Mouse (Mus musculus): ENCODE results near the gene Htra2.
A peak's percentile ranks its signal among the peaks of the same experiment; 100 is the strongest.

Htra2 gene

DNA sequence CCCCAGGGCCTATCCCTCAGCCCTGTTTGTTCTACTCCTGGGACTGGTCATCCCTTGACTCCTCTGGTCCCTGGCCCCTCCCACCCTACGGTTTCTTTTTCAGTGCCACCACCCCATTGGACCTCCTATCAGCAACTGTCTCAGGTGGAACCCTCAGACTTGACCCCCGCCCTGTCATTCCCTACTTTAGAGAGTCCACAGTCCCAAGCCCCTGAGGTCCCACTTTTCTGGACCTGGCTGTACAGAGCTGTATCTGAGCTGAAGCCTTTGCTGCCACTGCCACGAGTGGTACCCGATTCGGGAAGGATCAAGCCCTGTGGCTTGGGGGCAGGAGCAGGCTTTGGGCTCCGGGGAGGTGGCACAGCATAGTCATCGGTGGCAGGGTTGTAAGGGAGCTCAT, 24.0 kb downstream of the Htra2 start:
- no peak for DNase-seq

DNA sequence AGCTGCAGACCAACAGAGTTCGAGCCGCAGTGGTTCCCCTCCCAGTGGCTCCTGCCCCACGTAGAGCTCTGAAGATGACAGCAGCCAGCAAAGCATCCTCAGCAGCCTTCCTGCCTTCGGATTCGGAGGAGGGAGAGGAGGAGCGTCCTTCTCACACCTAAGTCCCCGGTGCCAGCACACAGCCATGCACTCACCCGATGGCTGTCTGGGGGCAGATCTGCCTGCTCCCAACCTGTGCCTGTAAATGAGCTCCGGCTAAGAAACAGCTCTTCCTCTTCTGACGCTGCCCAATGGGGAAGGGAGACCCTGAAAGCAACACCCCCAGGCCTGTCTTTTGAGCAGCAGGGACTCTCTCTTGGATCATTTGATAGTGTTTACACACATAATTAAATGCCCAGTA, 25.3 kb downstream of the Htra2 start:
- DNase-seq, result no peak

DNA sequence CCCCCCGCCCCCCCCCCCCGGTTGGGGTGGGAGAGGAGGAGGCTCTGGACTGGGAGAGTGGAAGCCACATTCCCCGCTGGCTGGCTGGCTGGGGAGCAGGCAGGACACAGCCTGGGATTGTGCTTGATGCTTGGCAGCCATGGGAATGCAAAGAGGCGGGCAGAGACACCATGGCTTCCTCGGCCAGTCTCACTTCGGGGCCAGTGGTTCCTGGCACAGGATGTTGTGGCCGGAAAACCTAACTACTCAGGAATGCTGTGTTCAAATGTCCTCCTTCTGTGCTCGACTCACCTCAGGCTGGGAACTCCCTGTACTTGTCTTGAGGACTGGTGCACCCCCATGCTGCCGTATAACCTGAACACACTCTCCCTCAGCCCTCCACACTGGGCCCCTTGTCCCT, 27.4 kb downstream of the Htra2 start:
- no peak for DNase-seq

DNA sequence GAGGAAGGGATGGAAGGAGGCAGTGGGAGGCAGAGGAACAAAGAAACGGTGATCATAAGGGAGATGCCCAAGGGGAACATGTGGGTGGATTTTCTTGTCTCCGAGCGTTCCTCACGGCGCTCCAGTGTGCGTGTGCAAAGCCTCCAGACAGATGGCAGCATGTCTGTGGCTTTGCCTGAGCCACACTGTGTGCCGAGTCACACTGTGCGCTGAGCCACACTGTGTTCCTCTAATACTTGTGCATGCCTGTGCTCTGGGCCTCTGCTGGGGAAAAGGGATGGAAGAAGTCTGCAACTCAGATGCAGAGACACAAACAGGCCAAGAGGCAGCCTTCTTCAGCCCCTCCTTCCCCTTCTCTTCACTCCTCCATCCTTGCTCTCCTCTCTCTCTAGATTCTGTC, 27.8 kb downstream of the Htra2 start:
- DNase-seq, result no peak

DNA sequence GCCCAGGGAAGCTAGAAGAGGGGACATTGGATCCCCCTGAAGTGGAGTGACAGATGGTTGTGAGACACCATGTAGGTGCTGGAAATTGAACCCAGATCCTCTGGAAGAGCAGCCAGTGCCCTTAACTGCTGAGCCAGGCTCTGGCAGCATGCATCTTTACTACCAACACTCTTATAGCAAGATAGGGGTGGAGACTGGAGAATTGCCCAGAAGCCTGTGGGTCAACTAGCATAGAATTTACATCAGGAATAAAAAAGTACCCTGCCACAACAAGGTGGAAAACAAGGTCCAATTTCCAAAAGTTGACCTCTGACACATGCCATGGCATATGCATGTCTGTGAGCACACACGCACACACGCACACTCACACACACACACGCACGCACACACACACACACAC, 29.9 kb downstream of the Htra2 start:
- DNase-seq, result no peak

DNA sequence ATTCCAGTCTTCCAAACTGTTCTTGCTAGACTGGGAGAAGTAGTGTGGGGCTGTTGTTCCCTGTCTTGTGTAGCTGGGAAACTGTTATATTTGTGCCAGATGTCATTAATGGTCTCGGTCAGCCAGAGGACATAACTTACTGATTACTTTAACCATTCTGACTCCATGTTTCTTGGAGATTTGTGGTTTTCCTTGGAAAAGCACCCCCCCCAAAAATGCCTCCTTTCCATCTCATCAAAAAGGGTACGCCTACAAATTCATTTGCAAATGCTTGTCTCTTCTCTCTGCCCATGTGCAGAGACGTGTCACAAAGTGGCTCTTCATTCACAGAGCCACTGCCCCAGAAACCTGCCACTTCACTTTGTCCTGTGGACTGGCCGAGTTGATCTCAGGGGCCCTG, 30.7 kb downstream of the Htra2 start:
- no peak for DNase-seq

DNA sequence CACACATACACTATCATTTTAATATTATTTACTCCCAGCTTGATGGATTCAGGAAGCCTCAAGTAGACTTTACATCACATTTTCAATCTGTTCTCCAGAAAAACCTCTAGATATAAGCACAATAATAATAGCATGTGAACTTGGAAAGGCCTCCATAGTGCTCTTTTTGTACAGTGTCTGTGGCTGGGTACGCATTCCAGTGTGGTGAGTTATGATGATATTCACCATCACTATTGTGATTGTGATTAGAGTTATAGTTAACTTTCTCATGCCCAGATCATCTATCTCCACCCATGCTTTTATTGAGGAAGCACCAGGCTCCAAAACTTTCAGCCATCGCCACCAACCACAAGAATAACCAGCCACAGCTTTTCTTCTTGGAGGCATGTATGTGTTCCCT, 31.3 kb downstream of the Htra2 start:
- DNase-seq, result no peak

DNA sequence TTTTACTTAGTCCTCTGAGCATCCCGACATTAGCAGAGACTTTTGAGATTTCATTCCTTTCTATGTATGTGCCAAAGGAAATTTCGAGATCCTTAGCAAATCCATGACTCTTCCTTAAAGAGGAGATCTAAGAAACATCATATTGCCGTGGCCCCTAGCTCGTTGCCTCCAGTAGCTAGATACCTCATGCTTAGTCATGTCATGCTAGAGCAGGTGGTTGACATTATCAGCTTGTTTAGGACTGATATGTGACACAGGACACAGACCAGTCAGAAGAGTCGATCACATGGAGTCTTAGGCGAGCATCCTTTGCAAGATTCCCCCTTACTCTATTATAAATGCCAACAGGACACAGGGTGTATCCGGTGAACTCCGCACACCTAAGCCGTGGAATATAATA, 32.1 kb downstream of the Htra2 start:
- DNase-seq, result no peak

DNA sequence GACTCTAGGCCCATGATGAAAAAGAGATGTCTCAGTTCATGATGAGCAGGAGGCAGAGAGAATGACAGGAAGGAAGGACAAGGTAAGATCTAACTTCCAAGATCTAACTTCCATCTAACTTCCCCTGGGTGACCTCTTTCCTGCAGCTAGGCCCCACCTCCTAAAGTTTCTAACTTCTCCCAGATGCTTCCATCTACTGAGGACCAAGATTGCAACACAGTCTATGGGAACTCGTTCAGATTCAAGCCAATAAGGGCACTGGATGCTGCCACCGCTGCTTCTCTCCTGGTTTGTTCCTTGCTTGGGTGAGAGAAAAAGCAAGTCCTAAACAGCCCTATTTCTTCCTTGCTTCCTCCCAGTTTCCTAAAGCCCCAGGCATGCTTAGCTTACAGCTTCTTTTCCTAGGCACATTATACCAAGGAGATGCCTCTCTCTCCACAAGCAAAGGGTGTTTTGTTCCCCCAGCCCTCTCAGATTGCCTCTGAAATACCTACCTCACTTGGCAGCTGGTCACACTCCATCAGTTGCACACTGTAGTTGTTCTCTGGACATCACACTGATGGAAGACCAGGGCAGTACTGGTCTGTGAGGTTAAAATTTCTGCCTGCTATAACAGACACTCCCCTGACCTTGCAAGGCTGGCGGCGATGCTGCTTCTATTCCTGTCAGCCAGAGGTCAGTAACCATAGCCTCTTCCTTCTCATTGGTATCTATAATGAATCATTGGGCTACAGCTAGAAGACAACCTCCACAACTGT, 34.1 kb downstream of the Htra2 start:
- no peak for DNase-seq

DNA sequence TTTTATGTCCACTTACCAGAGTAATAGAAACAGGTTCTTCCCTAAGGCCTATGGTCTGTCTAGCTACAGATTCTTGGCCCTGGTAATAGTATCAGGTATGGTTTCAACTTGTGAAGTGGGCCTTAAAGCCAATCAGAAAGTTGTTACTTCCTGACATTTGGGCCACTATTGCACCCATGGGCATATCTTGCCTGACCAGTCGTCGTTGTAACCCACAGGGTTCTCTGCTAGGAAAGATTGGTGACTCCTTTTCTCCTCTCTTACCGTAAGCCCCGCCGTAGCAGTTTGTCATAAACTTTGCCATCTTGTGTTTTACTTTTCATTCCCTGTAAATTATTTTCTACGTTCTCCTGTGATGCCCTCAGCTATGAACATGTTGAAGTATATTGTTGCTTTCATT, 35.0 kb downstream of the Htra2 start:
- no peak for DNase-seq

DNA sequence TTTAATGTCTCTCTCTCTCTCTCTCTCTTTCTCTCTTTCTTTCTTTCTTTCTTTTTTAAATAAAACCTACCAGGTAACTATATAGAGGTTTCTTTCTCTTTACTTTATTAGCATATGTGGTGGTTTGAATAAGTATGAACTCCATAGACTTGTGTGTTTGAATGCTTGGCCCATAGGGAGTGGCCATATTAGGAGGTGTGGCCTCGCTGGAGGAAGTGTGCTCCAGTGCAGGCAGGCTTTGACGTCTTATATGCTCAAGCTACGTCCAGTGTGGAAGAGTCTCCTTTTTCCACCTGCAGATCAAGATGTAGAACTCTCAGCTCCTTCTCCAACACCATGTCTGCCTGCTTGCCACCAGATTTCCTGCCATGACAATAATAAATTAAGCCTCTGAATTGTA, 36.0 kb downstream of the Htra2 start:
- no peak for DNase-seq

DNA sequence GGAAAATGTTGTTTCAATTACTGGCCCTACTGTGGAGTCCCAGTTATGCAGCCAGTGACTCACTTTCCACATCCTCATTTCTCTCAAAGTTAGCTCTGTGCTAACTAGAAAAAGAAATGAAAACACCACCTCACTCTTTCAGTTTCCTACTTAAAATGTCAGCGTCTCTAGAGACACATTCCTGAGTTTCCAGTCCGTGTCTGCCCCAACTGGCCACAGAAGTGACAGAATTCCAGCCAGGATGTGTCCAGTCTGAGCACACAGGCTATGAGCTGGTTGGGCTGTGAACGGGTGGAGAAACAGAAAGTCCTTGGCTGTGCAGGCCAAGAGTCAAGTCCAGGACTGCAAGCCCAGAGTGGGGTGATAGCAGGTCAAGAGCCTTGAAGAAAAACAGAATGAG, 37.9 kb downstream of the Htra2 start:
- peak in 1 of 2 experiments; percentile 18 for DNase-seq

DNA sequence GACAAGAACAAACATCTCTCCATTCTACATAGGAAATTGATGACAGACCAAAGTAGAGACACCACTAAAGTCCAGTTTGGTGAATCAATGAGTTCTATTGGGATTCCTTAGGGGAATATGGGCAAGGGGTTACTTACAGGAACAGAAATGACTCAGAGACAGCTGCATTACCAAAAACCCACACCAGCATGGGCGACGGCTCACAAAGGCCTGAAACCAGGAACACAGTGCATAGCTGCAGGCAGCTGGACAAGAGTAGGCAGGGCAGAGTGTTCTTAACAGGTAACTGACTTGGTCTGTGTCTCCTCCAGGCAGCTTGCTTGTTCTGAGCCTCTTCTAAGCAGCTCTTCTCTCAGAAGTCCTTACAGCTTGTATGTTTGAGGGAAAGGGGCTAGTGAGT, 39.3 kb downstream of the Htra2 start:
- no peak for DNase-seq

DNA sequence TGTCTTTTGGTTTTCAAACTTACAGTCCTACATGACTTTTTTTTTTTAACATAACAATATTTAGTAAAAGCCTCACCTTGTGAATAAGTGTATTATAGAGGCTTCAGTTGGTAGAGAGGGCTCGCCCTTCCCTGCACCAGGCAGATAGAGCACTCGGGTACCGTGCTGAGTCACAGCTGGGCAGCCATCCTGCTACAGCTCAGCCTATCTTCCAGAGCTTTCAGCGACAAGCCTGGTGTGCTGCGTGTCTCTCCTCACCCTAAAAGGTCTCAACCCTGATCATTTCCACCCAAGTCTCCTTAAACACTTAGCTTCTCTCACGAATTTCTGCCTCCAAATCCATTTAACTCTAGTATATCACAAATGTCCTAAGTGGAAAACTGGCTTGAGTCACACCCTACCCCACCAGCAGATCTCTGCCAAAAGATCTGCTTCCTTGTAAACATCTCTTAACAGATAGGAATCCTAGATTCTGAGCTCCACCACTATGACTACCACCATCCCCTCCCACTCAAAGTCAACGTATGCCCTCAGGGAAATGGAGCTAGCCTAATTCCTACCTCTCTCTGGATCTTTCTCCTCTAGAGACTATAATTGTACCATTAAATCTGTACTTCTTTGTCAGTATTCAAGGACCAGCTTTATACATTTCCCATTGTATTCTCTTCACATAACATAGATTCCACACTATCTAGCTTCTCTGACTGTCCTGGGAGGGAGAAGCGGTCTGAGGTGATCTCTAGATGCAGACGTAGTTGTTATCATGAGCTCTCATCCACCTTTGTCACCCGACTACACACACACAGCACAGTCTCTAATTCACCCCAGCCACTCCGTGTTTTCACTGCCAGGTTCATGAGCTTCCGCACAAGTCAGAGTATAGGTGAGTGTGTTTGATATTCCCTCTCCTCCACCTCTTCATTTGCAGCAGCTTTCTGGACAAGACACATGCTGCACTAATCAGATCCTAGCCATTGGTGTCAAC, 40.3 kb downstream of the Htra2 start:
- no peak for DNase-seq

DNA sequence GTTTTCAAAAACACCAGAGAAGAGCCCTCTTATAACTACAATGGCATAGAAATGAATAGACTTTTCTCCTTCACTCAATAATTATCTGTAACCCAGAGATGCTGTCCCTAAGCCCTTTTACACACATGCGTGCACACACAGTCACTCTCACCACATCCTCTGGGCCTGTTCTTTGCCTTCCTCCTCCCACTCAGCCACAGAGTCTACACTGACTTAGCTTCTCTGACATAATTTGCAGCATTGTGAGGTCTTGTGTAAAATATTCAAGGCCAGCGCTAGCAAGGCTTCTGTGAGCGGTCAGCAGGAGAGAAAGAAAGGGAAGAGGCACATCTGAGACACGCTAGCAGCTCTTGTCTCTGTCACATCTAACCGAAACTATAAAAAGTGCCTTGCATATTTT, 41.6 kb downstream of the Htra2 start:
- DNase-seq, result no peak

DNA sequence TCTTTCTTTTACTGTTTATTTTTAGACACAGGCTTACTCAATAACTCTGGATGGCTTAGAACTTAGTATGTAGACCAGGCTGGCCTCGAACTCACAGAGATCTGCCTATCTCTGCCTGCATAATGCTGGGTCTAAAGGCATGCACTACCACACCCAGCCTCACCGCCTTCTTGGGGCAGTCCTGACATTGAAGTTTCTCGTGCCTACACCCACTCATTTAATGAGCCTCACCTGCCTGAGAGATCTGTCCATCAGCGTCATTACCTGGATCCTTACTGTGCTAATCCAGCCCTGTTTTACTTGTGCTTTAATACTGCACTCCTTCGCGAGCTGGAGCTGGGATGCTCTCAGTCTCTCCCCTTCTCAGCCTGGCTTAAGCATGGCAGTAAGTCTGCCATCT, 43.3 kb downstream of the Htra2 start:
- DNase-seq, result no peak

DNA sequence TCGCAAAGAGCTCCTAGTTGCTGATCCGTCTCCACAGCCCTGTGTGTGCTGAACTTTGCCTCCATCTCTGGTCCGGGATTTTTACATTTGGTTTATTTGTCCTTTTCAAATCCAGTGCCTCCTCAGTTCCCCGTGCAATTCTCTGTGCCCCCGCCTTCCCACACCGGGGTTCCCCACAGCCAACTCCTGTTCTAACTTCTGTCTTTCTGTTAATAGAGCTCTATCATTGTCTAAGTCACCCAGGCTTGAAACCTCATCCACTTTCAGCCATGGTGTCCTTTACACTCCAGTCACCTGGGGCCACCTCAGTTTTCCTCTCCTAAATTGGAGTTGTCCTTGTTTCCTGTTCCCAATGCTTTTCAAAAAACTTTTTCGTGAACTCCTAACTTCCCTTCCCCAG, 43.8 kb downstream of the Htra2 start:
- DNase-seq, result no peak

DNA sequence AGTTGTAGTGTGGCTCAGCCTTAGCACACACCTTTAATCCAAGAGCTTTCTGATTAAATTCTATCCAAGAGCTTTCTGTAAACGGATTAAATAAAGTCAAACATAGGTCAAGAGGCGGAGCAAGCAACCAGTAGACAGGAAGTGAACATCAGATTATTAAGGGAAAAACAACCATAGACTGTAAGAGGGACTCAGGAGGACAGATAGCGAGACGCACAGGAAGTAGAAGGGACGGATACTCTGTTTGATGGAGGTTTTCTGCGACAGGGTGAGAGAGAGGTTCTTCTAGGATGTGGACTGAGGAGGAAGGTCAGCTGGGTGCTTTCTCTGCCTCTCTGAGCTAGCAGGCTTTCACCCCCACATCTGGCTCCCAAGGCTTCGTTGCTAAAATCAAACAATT, 45.1 kb downstream of the Htra2 start:
- no peak for DNase-seq

DNA sequence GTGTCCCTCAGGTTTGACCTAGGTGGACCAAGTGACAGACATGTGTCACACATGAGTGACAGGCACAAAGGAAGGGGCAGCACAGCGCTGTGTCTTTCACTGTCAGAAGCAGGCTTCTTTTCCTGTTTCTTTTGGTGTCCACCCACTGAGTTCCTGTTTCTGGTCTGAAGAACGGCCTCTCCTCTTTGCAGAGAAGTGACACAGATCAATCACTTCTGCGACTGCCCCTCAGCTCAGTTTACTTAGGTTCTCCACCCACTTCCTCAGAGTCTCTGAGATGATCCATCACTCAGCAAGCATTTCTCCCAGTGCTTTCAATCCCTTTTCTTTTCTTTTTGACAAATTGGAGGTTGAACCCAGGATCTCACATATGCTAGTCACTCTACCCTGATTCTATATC, 46.4 kb downstream of the Htra2 start:
- DNase-seq, result no peak

DNA sequence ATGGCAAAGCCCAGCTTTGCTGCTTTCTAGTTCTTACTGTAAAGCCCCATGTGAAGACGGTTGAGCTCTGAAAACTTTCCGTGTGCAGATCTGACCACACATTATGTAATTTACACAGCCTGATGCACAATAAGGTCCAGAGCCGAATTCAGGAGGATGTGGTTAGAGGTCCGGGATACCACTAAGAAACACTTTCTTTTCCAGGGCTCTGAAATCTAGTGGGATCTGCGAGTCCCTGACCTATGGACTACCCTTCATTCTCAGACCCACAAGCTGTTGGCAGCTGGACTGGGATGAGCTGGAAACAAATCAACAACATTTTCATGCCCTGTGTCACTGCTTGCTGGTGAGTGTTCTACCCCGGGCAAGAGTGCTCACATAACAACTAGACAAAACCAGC, 49.0 kb downstream of the Htra2 start:
- no peak for DNase-seq

DNA sequence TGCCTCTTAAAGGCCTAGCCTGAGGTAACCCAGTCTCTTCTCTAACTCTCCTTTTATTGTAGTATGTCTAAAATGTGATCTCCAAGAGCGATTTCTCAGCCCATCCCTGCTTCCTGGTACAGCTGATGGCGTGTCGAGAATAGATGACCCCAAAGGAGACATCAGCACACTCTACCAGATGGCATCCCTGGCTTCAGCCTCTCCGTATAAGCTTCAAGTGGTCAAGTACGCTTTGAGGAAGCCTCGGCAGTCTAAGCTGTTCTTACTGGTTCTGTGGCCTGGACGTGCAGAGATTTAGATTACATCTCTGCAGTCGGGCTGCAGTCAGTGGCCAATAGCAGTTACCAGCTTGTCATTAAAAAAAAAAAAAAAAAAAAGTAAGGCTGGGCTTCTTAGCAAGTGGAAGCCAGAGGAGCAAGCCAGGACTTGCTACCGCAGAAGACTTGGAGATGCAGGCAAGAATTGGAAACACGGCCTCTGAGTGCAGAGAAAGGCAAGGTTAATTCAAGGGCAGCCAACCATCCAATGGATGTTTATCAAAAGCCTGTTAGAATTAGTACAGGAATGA, 49.5 kb downstream of the Htra2 start:
- no peak for DNase-seq

DNA sequence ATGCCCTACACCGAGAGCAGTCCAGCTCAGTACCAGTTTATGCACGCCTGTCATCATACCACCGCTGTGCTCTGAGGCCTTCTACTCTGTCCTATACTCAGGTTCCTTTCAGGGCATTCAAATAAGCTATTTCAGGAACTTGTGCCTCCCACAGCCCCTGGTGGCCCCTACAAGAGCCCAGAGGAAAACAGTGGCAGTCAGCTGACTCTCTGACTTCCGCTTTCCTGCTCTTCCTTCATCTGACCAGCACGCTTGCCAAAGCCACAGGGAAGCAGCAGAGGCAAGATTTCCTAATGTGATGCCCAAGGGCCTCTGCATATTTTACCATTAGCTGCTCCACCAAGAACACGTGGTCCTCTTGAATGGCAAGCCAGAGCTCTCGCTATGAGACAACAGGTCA, 50.2 kb downstream of the Htra2 start:
- DNase-seq, result peak; percentile 28 to 29

DNA sequence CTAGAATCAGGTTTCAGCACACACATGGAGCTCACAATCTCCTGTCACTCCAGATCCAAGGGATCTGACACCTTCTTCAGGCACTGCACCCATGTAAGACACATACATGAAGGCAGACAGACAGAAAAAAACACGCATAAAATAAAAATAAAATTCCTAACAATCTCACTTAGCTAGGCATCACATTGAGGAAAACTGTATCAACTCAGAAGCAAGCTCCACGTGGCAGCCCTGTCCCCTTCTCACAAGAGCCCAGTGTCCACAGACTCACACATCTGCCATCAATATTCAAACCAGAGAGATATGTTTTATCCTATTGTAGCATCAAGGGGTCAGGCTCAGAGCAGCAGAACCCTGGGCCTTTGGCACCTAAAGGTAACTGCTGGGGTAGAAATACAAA, 50.8 kb downstream of the Htra2 start:
- DNase-seq, result no peak

DNA sequence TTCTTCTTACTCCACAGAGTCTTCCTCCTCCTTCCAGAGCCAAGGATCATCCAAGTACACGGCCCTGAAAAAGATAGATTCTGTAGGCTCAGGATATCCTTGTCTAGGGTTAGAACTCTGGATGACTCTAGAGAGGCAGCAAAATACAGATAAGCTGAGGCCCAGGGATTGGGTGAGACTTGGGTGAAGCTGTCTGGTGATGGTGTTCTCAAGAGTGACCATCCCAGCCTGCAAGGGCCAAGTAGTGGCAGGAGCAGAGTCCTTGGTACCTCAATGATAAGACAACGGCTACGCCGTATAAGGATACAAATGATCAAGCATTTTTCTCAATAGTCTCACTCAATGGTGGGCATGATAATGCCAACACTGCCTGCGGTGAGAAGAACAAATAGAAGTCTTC, 51.2 kb downstream of the Htra2 start:
- no peak for DNase-seq

All from kidney, postnatal 36 days (tissue).